9 mouse cellular contexts compared by ENCODE assay signal in the genomic region with DNA sequence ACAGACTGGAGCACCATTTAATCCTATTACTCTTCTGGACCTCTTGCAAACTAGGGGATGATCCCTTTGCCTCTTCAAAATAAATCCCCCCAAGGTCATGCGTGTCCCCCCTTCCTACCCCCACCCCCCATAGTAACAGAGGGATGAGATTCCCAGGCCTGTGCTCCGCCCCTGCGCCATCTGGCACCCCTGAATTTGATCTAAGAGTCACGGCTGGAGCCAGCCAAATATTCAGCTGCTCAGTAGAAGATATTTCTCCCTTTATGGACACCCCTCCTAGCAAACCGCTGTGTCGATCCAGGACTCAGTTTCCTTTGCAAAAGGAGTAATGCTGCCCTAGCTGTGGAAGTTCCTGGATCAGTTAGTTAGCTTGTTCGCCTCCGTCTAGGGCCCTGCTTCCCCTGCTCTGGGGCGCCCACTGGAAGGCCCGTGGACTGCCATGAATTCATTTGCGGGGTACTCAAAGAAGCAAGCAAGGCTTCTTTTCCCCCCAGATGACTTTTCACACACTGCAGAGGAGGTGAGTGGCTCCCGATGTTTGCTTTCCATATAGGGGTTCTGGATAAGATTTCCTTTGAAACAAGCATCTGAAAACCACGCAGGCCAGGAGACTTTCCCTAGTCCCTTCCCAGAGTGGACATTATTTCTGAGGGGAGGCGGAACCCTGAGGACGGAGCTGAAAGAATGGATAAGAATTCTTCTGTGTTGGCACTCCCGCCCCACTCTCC.
DNase-seq lines count a peak whose midpoint lies in the region; ATAC-seq and TF ChIP-seq lines count a peak whose summit lies in the region.
"Had no signal": no experiment of that assay in that cellular context is flagged by ENCODE, and none has a peak within 500 bp of the region (broad histone marks: within the 10 kb centered on the region; RNA-seq: fewer than 3 reads in every experiment).

No protein-coding gene starts in this region.

- ATAC-seq in lung, postnatal 0 days = no peak
- ATAC-seq in stomach, embryonic 14.5 days (ENCODE audit: insufficient number of reproducible peaks, insufficient read depth, low FRiP score, low read depth) = no peak

- intact Hi-C loops in gastrocnemius, adult 2 months (cut with DNase I) = no loop called here
- intact Hi-C loops in gastrocnemius, postnatal 14 days (cut with DNase I; ENCODE audit: low total_unique reads) = no loop called here

- no peak overlapping the region for H3K9ac ChIP-seq in lung, postnatal 0 days (replicated peaks; ENCODE audit: low read depth)
- H3K9ac ChIP-seq in stomach, embryonic 14.5 days (replicated peaks; ENCODE audit: low read depth, low read length) = 0 out of 2 replicates have a peak overlapping the region, but pooled peaks have one; percentile 10
- H3K9ac ChIP-seq: liver, embryonic 13.5 days had no signal

- H3K27me3 ChIP-seq in lung, postnatal 0 days (replicated peaks; ENCODE audit: insufficient read depth, low read length) = no peaks in the 10 kb centered on the region
- H3K27me3 ChIP-seq in limb, embryonic 10.5 days (ENCODE audit: low read depth, poor library complexity, severe bottlenecking) = no peaks in the 10 kb centered on the region
- H3K27me3 ChIP-seq in stomach, embryonic 14.5 days (ENCODE audit: control insufficient read depth, insufficient read depth, low read length) = no peaks in the 10 kb centered on the region
- H3K27me3 ChIP-seq: liver, embryonic 13.5 days had no signal

- peak overlapping the region; percentile 56 for H3K27ac ChIP-seq in gastrocnemius, adult 2 months
- peak overlapping the region; percentile 44 for H3K27ac ChIP-seq in lung, postnatal 0 days (ENCODE audit: low read length)
- peak overlapping the region; percentile 81 for H3K27ac ChIP-seq in limb, embryonic 10.5 days
- H3K27ac ChIP-seq in stomach, embryonic 14.5 days (ENCODE audit: low read length) = peak overlapping the region; percentile 48; the same call in 1 of the 2 replicates
- H3K27ac ChIP-seq: liver, embryonic 13.5 days had no signal

- peak overlapping the region; percentile 40 for H3K4me3 ChIP-seq in gastrocnemius, adult 2 months
- no peak overlapping the region for H3K4me3 ChIP-seq in lung, postnatal 0 days (ENCODE audit: low read depth, low read length)
- H3K4me3 ChIP-seq in limb, embryonic 10.5 days = peak overlapping the region; percentile 42
- no peak overlapping the region for H3K4me3 ChIP-seq in stomach, embryonic 14.5 days (ENCODE audit: low read depth, low read length)
- H3K4me3 ChIP-seq: liver, embryonic 13.5 days had no signal

- TF ChIP-seq CTCF in gastrocnemius, adult 2 months (IDR thresholded peaks at IDR 0.05) = no peak
- no peak for TF ChIP-seq CTCF in lung, postnatal 0 days (IDR thresholded peaks at IDR 0.05)

- no peak; the same call in 1 of the 2 replicates for TF ChIP-seq EP300 in lung, postnatal 0 days (IDR thresholded peaks at IDR 0.05)

- WGBS in lung, postnatal 0 days = 31% methylated on average over 16 of the region's 16 CpGs
- WGBS in limb, embryonic 10.5 days = 37% methylated on average over 16 of the region's 16 CpGs
- 40% methylated on average over 16 of the region's 16 CpGs for WGBS in stomach, embryonic 14.5 days

- H3K4me2 ChIP-seq in lung, postnatal 0 days (replicated peaks; ENCODE audit: low read depth, low read length) = peak overlapping the region; percentile 38
- H3K4me2 ChIP-seq in stomach, embryonic 14.5 days (replicated peaks; ENCODE audit: low read depth, low read length) = peak overlapping the region; percentile 41
- H3K4me2 ChIP-seq: liver, embryonic 13.5 days had no signal

- H3K4me1 ChIP-seq in lung, postnatal 0 days (ENCODE audit: insufficient read depth, low read depth, low read length) = 0 out of 2 replicates have a peak, but pooled peaks cover 6% of the 10 kb centered on the region
- H3K4me1 ChIP-seq in limb, embryonic 10.5 days = peaks cover 15% of the 10 kb centered on the region
- peaks cover 13% of the 10 kb centered on the region for H3K4me1 ChIP-seq in stomach, embryonic 14.5 days (ENCODE audit: control insufficient read depth, insufficient read depth, low read length)
- H3K4me1 ChIP-seq: liver, embryonic 13.5 days had no signal

- no peaks in the 10 kb centered on the region; the same call in 1 of the 2 replicates for H3K9me3 ChIP-seq in lung, postnatal 0 days (ENCODE audit: low read length)
- no peaks in the 10 kb centered on the region for H3K9me3 ChIP-seq in limb, embryonic 10.5 days (replicated peaks)
- H3K9me3 ChIP-seq in stomach, embryonic 14.5 days (ENCODE audit: control insufficient read depth, low read depth, low read length) = peaks cover 6% of the 10 kb centered on the region; the same call in 1 of the 2 replicates
- H3K9me3 ChIP-seq: liver, embryonic 13.5 days had no signal

- peak; percentile 34 for DNase-seq in gastrocnemius, adult 2 months
- no peak for DNase-seq in gastrocnemius, postnatal 14 days
- DNase-seq in lung, postnatal 0 days (ENCODE audit: low spot score) = no peak
- DNase-seq in lung, postnatal 25 days (ENCODE audit: low spot score) = no peak
- peak; percentile 35 for DNase-seq in limb, embryonic 10.5 days (ENCODE audit: low spot score)
- no peak for DNase-seq in kidney, adult 18-20 months
- no peak for DNase-seq in right cerebral cortex, postnatal 4 days
- DNase-seq: liver, embryonic 13.5 days had no signal

- H3K36me3 ChIP-seq in lung, postnatal 0 days (ENCODE audit: insufficient read depth, low read length) = no peaks in the 10 kb centered on the region
- no peaks in the 10 kb centered on the region for H3K36me3 ChIP-seq in limb, embryonic 10.5 days
- no peaks in the 10 kb centered on the region for H3K36me3 ChIP-seq in stomach, embryonic 14.5 days (ENCODE audit: control insufficient read depth, insufficient read depth, low read length)
- H3K36me3 ChIP-seq: liver, embryonic 13.5 days had no signal

Comparison
In these comparisons a context has a peak if more than half of its experiments do, and no peak if none do; other contexts are left out.
1. DNase-seq: peak in gastrocnemius, adult 2 months (single experiment) and limb, embryonic 10.5 days (single experiment); none in gastrocnemius, postnatal 14 days (single experiment), lung, postnatal 0 days (single experiment), lung, postnatal 25 days (single experiment), kidney, adult 18-20 months (single experiment) and right cerebral cortex, postnatal 4 days (single experiment).
2. H3K4me3 ChIP-seq: peak in gastrocnemius, adult 2 months (single experiment) and limb, embryonic 10.5 days (single experiment); none in lung, postnatal 0 days (single experiment) and stomach, embryonic 14.5 days (single experiment).
3. Peak in every context shown above with its lines, with median percentiles within 50 percentile points of each other: H3K27ac ChIP-seq.